Mouse (Mus musculus) forebrain, postnatal 0 days (tissue): ENCODE measurements at regions not wholly inside any gene's neighbourhood (a gene's known extent, or its start where the extent isn't known, plus 50 kb on each side); places are given as distances from the start of the nearest gene placed in this dataset.

Experiments
- ATAC-seq: fragments of 200-750 bp; cut with Nextera tagmentation; 2 replicates; pipeline ENCODE4 v1.8.0; 2017; ENCODE audit warnings: mild to moderate bottlenecking, moderate library complexity
- DNase-seq: peaks from one replicate; pipeline ENCODE4 v3.0.0-alpha.2; 2015
- H3K27ac ChIP-seq: fragments of 300-500 bp; sonication (generic); 2 replicates; pipeline ENCODE4 v1.5.1; 2014; ENCODE audit warnings: low read depth, mild to moderate bottlenecking, antibody characterized with exemption, low read length, moderate library complexity, mixed read lengths
- H3K27me3 ChIP-seq: fragments of 300-500 bp; sonication (generic); 2 replicates; pipeline ENCODE4 v1.6.1; 2014; ENCODE audit warnings: mild to moderate bottlenecking, low read length, mixed read lengths; ENCODE audit not compliant: insufficient read depth
- H3K36me3 ChIP-seq: fragments of 300-500 bp; sonication (generic); 2 replicates; pipeline ENCODE4 v1.6.1; 2014; ENCODE audit warnings: mild to moderate bottlenecking, moderate library complexity; ENCODE audit not compliant: insufficient read depth
- H3K4me1 ChIP-seq: fragments of 300-500 bp; sonication (generic); 2 replicates; pipeline ENCODE4 v1.6.1; 2014; ENCODE audit warnings: antibody characterized with exemption; ENCODE audit not compliant: insufficient read depth
- H3K4me2 ChIP-seq: fragments of 300-500 bp; sonication (generic); 2 replicates; pipeline ENCODE4 v1.6.1; 2014; ENCODE audit warnings: low read depth, mild to moderate bottlenecking, moderate library complexity
- H3K4me3 ChIP-seq: fragments of 300-500 bp; sonication (generic); 2 replicates; pipeline ENCODE4 v1.5.1; 2014; ENCODE audit warnings: low read depth, low read length, mixed read lengths
- H3K9ac ChIP-seq: fragments of 300-500 bp; sonication (generic); 2 replicates; pipeline ENCODE4 v1.6.1; 2014; ENCODE audit warnings: mild to moderate bottlenecking
- H3K9me3 ChIP-seq: fragments of 300-500 bp; sonication (generic); 2 replicates; pipeline ENCODE4 v1.6.1; 2016; ENCODE audit warnings: low read length
- CTCF ChIP-seq: sonication (generic); IDR thresholded peaks from 2 replicates; pipeline ENCODE4 v1.5.1; 2016; ENCODE audit warnings: antibody characterized with exemption, control low read depth, low read depth
- WGBS: fragments of 180-500 bp; shearing (Covaris S2); extraction: QIAGEN DNeasy Blood & Tissue Kit; methylation state at CpG from one replicate; pipeline ENCODE4 v1.1.7; 2014; 5-methylcytosine and 5-hydroxymethylcytosine counted together

- DNase-seq (no peak), ATAC-seq (no peak)
- no peak for TF ChIP-seq CTCF
- no peaks in the 10 kb centered on the region for H3K9me3 ChIP-seq
- no peaks in the 10 kb centered on the region for H3K4me1 ChIP-seq
- H3K4me2 ChIP-seq: no peak overlapping the region
- no peaks in the 10 kb centered on the region; the same call in 1 of the 2 replicates for H3K27me3 ChIP-seq
- no peaks in the 10 kb centered on the region for H3K36me3 ChIP-seq
- H3K9ac ChIP-seq: no peak overlapping the region
- WGBS: 92% methylated on average over 9 of the region's 9 CpGs
- H3K4me3 ChIP-seq: no peak overlapping the region
- no peak overlapping the region for H3K27ac ChIP-seq
These were observed 869.0 kb downstream of the Tmem114 start for GRCm38 (mm10) chr16:7555911-7556310.

- no peaks in the 10 kb centered on the region for H3K27me3 ChIP-seq
- no peak overlapping the region for H3K4me2 ChIP-seq
- H3K4me3 ChIP-seq: no peak overlapping the region
- 27% methylated on average over 1 of the region's 1 CpGs for WGBS
- DNase-seq (peak; percentile 21), ATAC-seq (no peak)
- H3K36me3 ChIP-seq: no peaks in the 10 kb centered on the region
- no peak overlapping the region for H3K27ac ChIP-seq
- H3K4me1 ChIP-seq: no peaks in the 10 kb centered on the region
- H3K9ac ChIP-seq: no peak overlapping the region
- TF ChIP-seq CTCF: no peak
- no peaks in the 10 kb centered on the region for H3K9me3 ChIP-seq
These were observed 875.4 kb downstream of the Tmem114 start for GRCm38 (mm10) chr16:7549568-7549967.

- Histone ChIP-seq H3K4me1 (no peaks in the 10 kb centered on the region), H3K27me3 (no peaks in the 10 kb centered on the region; the same call in 1 of the 2 replicates), H3K9ac (no peak overlapping the region), H3K9me3 (no peaks in the 10 kb centered on the region), H3K36me3 (no peaks in the 10 kb centered on the region), H3K27ac (no peak overlapping the region), H3K4me3 (no peak overlapping the region), H3K4me2 (no peak overlapping the region)
- WGBS: 9% methylated on average over 4 of the region's 4 CpGs
- no peak for DNase-seq
- ATAC-seq: no peak
- no peak for TF ChIP-seq CTCF
These were observed 880.9 kb downstream of the Tmem114 start for GRCm38 (mm10) chr16:7544067-7544466.

GRCm38 (mm10) chr16:7529811-7530210 lies 895.1 kb downstream of the Tmem114 start:
- DNase-seq: no peak
- Histone ChIP-seq H3K36me3 (no peaks in the 10 kb centered on the region), H3K27ac (no peak overlapping the region), H3K27me3 (no peaks in the 10 kb centered on the region), H3K4me1 (no peaks in the 10 kb centered on the region), H3K9me3 (no peaks in the 10 kb centered on the region), H3K4me2 (no peak overlapping the region), H3K9ac (no peak overlapping the region), H3K4me3 (no peak overlapping the region)
- TF ChIP-seq CTCF: no peak
- WGBS: 91% methylated on average over 2 of the region's 2 CpGs
- no peak for ATAC-seq

GRCm38 (mm10) chr16:7528963-7529362 lies 896.0 kb downstream of the Tmem114 start:
- TF ChIP-seq CTCF: no peak
- Histone ChIP-seq H3K9me3 (no peaks in the 10 kb centered on the region), H3K4me3 (no peak overlapping the region), H3K27me3 (no peaks in the 10 kb centered on the region), H3K4me2 (no peak overlapping the region; the same call in 1 of the 2 replicates), H3K4me1 (no peaks in the 10 kb centered on the region), H3K27ac (no peak overlapping the region), H3K9ac (no peak overlapping the region), H3K36me3 (no peaks in the 10 kb centered on the region)
- peak; percentile 30 for DNase-seq
- peak; percentile 36; the same call in 1 of the 2 replicates for ATAC-seq
- WGBS: 6% methylated on average over 5 of the region's 5 CpGs

- H3K9ac ChIP-seq: no peak overlapping the region
- no peaks in the 10 kb centered on the region for H3K27me3 ChIP-seq
- H3K4me2 ChIP-seq: no peak overlapping the region; the same call in 1 of the 2 replicates
- no peak overlapping the region for H3K27ac ChIP-seq
- TF ChIP-seq CTCF: no peak
- 15% methylated on average over 6 of the region's 6 CpGs for WGBS
- H3K4me3 ChIP-seq: no peak overlapping the region
- H3K9me3 ChIP-seq: no peaks in the 10 kb centered on the region
- H3K36me3 ChIP-seq: no peaks in the 10 kb centered on the region
- DNase-seq: peak; percentile 51
- peak; percentile 64; the same call in 1 of the 2 replicates for ATAC-seq
- no peaks in the 10 kb centered on the region for H3K4me1 ChIP-seq
These were observed 896.8 kb downstream of the Tmem114 start for GRCm38 (mm10) chr16:7527923-7528776.

GRCm38 (mm10) chr16:7518711-7519110 lies 906.2 kb downstream of the Tmem114 start:
- no peak overlapping the region for H3K27ac ChIP-seq
- no peak overlapping the region for H3K9ac ChIP-seq
- WGBS: 38% methylated on average over 2 of the region's 2 CpGs
- H3K9me3 ChIP-seq: no peaks in the 10 kb centered on the region
- no peak overlapping the region for H3K4me3 ChIP-seq
- H3K27me3 ChIP-seq: no peaks in the 10 kb centered on the region
- no peak for TF ChIP-seq CTCF
- no peak for ATAC-seq
- no peaks in the 10 kb centered on the region for H3K36me3 ChIP-seq
- no peak overlapping the region for H3K4me2 ChIP-seq
- H3K4me1 ChIP-seq: no peaks in the 10 kb centered on the region
- DNase-seq: no peak
